Mouse (Mus musculus) stomach, postnatal 0 days (tissue): Measurements from ENCODE around the gene Ncmap. TPM values are rescaled to one million over a fixed set of nuclear protein-coding genes. Genes with fewer than 3 reads are reported as not detected.

Experiments used
- ATAC-seq: fragments of 200-750 bp; cut with Nextera tagmentation; 2 replicates; pipeline ENCODE4 v1.8.0; 2017; ENCODE audit not compliant: low FRiP score, low TSS enrichment
- DNase-seq: peaks from one replicate; pipeline ENCODE4 v3.0.0-alpha.2; 2016; ENCODE audit warnings: low spot score
- H3K27ac ChIP-seq: fragments of 300-500 bp; sonication (generic); replicated peaks from 2 replicates; pipeline ENCODE4 v1.5.1; 2014; ENCODE audit warnings: mild to moderate bottlenecking, control low read depth
- H3K27me3 ChIP-seq: fragments of 300-500 bp; sonication (generic); 2 replicates; pipeline ENCODE4 v1.6.1; 2014; ENCODE audit warnings: low read length; ENCODE audit not compliant: control insufficient read depth, insufficient read depth
- H3K36me3 ChIP-seq: fragments of 300-500 bp; sonication (generic); 2 replicates; pipeline ENCODE4 v1.6.1; 2014; ENCODE audit warnings: low read length, mixed read lengths; ENCODE audit not compliant: control insufficient read depth, insufficient read depth
- H3K4me1 ChIP-seq: fragments of 300-500 bp; sonication (generic); replicated peaks from 2 replicates; pipeline ENCODE4 v1.6.1; 2014; ENCODE audit warnings: antibody characterized with exemption; ENCODE audit not compliant: control insufficient read depth, insufficient read depth
- H3K4me2 ChIP-seq: fragments of 300-500 bp; sonication (generic); replicated peaks from 2 replicates; pipeline ENCODE4 v1.6.1; 2014; ENCODE audit warnings: low read depth, mild to moderate bottlenecking, control low read depth, moderate library complexity
- H3K4me3 ChIP-seq: fragments of 300-500 bp; sonication (generic); 2 replicates; pipeline ENCODE4 v1.5.1; 2014; ENCODE audit warnings: low read depth, low read length, control low read depth
- H3K9ac ChIP-seq: fragments of 300-500 bp; sonication (generic); 2 replicates; pipeline ENCODE4 v1.6.1; 2014; ENCODE audit warnings: mild to moderate bottlenecking, low read length, control low read depth, mixed read lengths
- H3K9me3 ChIP-seq: fragments of 300-500 bp; sonication (generic); 2 replicates; pipeline ENCODE4 v1.6.1; 2016; ENCODE audit warnings: low read length; ENCODE audit not compliant: control insufficient read depth
- CTCF ChIP-seq: IDR thresholded peaks from 2 replicates; pipeline ENCODE4 v1.5.1; 2016; ENCODE audit warnings: antibody characterized with exemption, low read depth, mild to moderate bottlenecking, moderate library complexity
- EP300 ChIP-seq: optimal IDR thresholded peaks from 2 replicates; pipeline ENCODE3; 2016; ENCODE audit warnings: antibody characterized with exemption
- WGBS: fragments of 180-500 bp; shearing (Covaris S2); extraction: QIAGEN DNeasy Blood & Tissue Kit; methylation state at CpG from one replicate; pipeline ENCODE4 v1.1.7; 2014; 5-methylcytosine and 5-hydroxymethylcytosine counted together
- polyA plus RNA-seq: library from polyadenylated mRNA; unstranded; fragments of >200 nt; fragmentation: Nextera tagmentation; extraction: Ambion mirVana; gene quantifications from 2 replicates; pipeline ENCODE4 v1.2.1, GENCODE M21; 2015

Gene Ncmap
- polyA plus RNA-seq, 1 experiment from 2014 or later: 39.8 TPM

GRCm38 (mm10) chr4:135426587-135426986 lies 28.6 kb upstream of the Ncmap start:
- Histone ChIP-seq H3K4me3 (no peak overlapping the region), H3K4me2 (no peak overlapping the region), H3K36me3 (peaks cover 6% of the 10 kb centered on the region; the same call in 1 of the 2 replicates), H3K9me3 (no peaks in the 10 kb centered on the region), H3K4me1 (0 out of 2 replicates have a peak, but pooled peaks cover 3% of the 10 kb centered on the region), H3K9ac (no peak overlapping the region), H3K27ac (no peak overlapping the region), H3K27me3 (no peaks in the 10 kb centered on the region)
- DNase-seq (no peak), ATAC-seq (no peak)
- TF ChIP-seq CTCF (no peak), EP300 (no peak)
- WGBS: 86% methylated on average over 7 of the region's 7 CpGs

GRCm38 (mm10) chr4:135425625-135426024 lies 27.6 kb upstream of the Ncmap start:
- Histone ChIP-seq H3K4me1 (0 out of 2 replicates have a peak, but pooled peaks cover 3% of the 10 kb centered on the region), H3K27me3 (no peaks in the 10 kb centered on the region), H3K4me3 (no peak overlapping the region), H3K27ac (no peak overlapping the region), H3K4me2 (no peak overlapping the region), H3K36me3 (peaks cover 8% of the 10 kb centered on the region), H3K9me3 (no peaks in the 10 kb centered on the region), H3K9ac (no peak overlapping the region)
- TF ChIP-seq EP300 (no peak), CTCF (no peak)
- WGBS: 61% methylated on average over 9 of the region's 9 CpGs
- DNase-seq: no peak
- no peak for ATAC-seq

GRCm38 (mm10) chr4:135420961-135421360 lies 22.9 kb upstream of the Ncmap start:
- no peak for TF ChIP-seq CTCF
- no peak for TF ChIP-seq EP300
- 96% methylated on average over 13 of the region's 13 CpGs for WGBS

GRCm38 (mm10) chr4:135420416-135420815 lies 22.4 kb upstream of the Ncmap start:
- no peaks in the 10 kb centered on the region for H3K4me1 ChIP-seq
- H3K27me3 ChIP-seq: no peaks in the 10 kb centered on the region
- no peak for DNase-seq
- TF ChIP-seq EP300 (no peak), CTCF (no peak)
- peaks cover 32% of the 10 kb centered on the region for H3K36me3 ChIP-seq
- WGBS: 77% methylated on average over 11 of the region's 11 CpGs
- no peak overlapping the region for H3K27ac ChIP-seq
- H3K9me3 ChIP-seq: no peaks in the 10 kb centered on the region
- no peak overlapping the region for H3K4me3 ChIP-seq
- no peak overlapping the region for H3K9ac ChIP-seq
- no peak for ATAC-seq
- H3K4me2 ChIP-seq: no peak overlapping the region

More at GRCm38 (mm10) chr4:135420961-135421360, 22.9 kb upstream of the Ncmap start:
- Histone ChIP-seq H3K27ac (no peak overlapping the region), H3K4me2 (no peak overlapping the region), H3K36me3 (peaks cover 31% of the 10 kb centered on the region), H3K4me3 (no peak overlapping the region), H3K4me1 (no peaks in the 10 kb centered on the region), H3K27me3 (no peaks in the 10 kb centered on the region), H3K9me3 (no peaks in the 10 kb centered on the region), H3K9ac (no peak overlapping the region)
- no peak for ATAC-seq
- no peak for DNase-seq

GRCm38 (mm10) chr4:135419996-135420395 lies 22.0 kb upstream of the Ncmap start:
- WGBS: 79% methylated on average over 21 of the region's 21 CpGs

GRCm38 (mm10) chr4:135416367-135416766 lies 18.3 kb upstream of the Ncmap start:
- DNase-seq (no peak), ATAC-seq (no peak)
- H3K36me3 ChIP-seq: peaks cover 26% of the 10 kb centered on the region
- H3K4me2 ChIP-seq: no peak overlapping the region
- H3K4me3 ChIP-seq: no peak overlapping the region
- H3K27me3 ChIP-seq: no peaks in the 10 kb centered on the region
- 87% methylated on average over 21 of the region's 21 CpGs for WGBS
- H3K4me1 ChIP-seq: no peaks in the 10 kb centered on the region
- no peak for TF ChIP-seq EP300
- TF ChIP-seq CTCF: no peak
- no peak overlapping the region for H3K9ac ChIP-seq
- no peak overlapping the region for H3K27ac ChIP-seq
- H3K9me3 ChIP-seq: no peaks in the 10 kb centered on the region

More at GRCm38 (mm10) chr4:135419996-135420395, 22.0 kb upstream of the Ncmap start:
- H3K9ac ChIP-seq: no peak overlapping the region
- H3K4me2 ChIP-seq: no peak overlapping the region
- ATAC-seq (no peak), DNase-seq (no peak)
- H3K9me3 ChIP-seq: no peaks in the 10 kb centered on the region
- H3K4me3 ChIP-seq: no peak overlapping the region
- no peak overlapping the region for H3K27ac ChIP-seq
- H3K27me3 ChIP-seq: no peaks in the 10 kb centered on the region
- no peaks in the 10 kb centered on the region for H3K4me1 ChIP-seq
- peaks cover 32% of the 10 kb centered on the region for H3K36me3 ChIP-seq
- TF ChIP-seq CTCF: no peak
- TF ChIP-seq EP300: no peak
